In the genomic region with DNA sequence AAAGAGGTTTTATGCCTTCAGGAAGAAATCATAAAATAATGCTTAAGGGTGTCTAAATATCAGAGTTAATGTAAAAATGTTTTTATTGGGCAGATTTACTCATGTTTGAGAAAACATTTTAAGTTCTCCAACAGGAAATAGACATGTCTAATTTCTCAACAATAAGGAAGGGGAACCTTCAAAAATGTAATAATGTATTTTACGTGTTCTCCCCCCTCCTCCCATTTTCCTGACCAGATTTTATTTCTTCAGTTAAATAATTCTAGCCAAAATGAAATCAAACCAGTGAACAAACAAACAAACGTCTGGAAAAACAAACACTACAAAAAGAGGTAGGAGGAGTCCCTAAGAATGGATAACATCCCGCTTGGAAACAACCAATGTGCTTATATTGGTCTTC, we compare ENCODE assay signal across 13 mouse cellular contexts.
"Had no signal": no experiment of that assay in that cellular context is flagged by ENCODE, and none has a peak within 500 bp of the region (broad histone marks: within the 10 kb centered on the region; RNA-seq: fewer than 3 reads in every experiment).

No protein-coding gene starts in this region.

- DNase-seq: lung, postnatal 4 days; right cerebral cortex, postnatal 25 days; right cerebral cortex, postnatal 4 days; spleen, adult 18-20 months; thymus, adult 18-20 months; thymus, postnatal 14 days; thymus, postnatal 36 days had no signal

- H3K9ac ChIP-seq: liver, embryonic 14.5 days; lung, embryonic 14.5 days; midbrain, embryonic 13.5 days; midbrain, embryonic 15.5 days; neural tube, embryonic 12.5 days had no signal

- H3K9me3 ChIP-seq: midbrain, embryonic 10.5 days; midbrain, embryonic 13.5 days; midbrain, embryonic 15.5 days; neural tube, embryonic 12.5 days had no signal

- H3K4me1 ChIP-seq: midbrain, embryonic 10.5 days; midbrain, embryonic 13.5 days; neural tube, embryonic 12.5 days had no signal

- H3K4me3 ChIP-seq: midbrain, embryonic 10.5 days; midbrain, embryonic 13.5 days; midbrain, embryonic 15.5 days; neural tube, embryonic 12.5 days had no signal

- H3K27me3 ChIP-seq: midbrain, embryonic 13.5 days; midbrain, embryonic 15.5 days; neural tube, embryonic 12.5 days had no signal

- H3K27ac ChIP-seq: liver, embryonic 14.5 days; midbrain, embryonic 10.5 days; midbrain, embryonic 13.5 days; midbrain, embryonic 15.5 days; neural tube, embryonic 12.5 days had no signal

- H3K36me3 ChIP-seq: midbrain, embryonic 10.5 days; midbrain, embryonic 13.5 days; midbrain, embryonic 15.5 days; neural tube, embryonic 12.5 days had no signal

- H3K4me2 ChIP-seq: midbrain, embryonic 13.5 days; midbrain, embryonic 15.5 days; neural tube, embryonic 12.5 days had no signal
